Mouse (Mus musculus) heart, postnatal 0 days (tissue): ENCODE measurements around the gene S100a4. TPM values are rescaled to one million over a fixed set of nuclear protein-coding genes. Genes with fewer than 3 reads are reported as not detected.

Experiments
- ATAC-seq: fragments of 200-750 bp; cut with Nextera tagmentation; 2 replicates; pipeline ENCODE4 v1.8.0; 2017; ENCODE audit warnings: low read depth, moderate number of reproducible peaks, moderate library complexity; ENCODE audit not compliant: insufficient read depth
- DNase-seq: peaks from one replicate; pipeline ENCODE4 v3.0.0-alpha.2; 2016; ENCODE audit warnings: low spot score
- H3K27ac ChIP-seq: fragments of 300-500 bp; sonication (generic); 2 replicates; pipeline ENCODE4 v1.5.1; 2014; ENCODE audit warnings: low read depth, mild to moderate bottlenecking
- H3K27me3 ChIP-seq: fragments of 300-500 bp; sonication (generic); 2 replicates; pipeline ENCODE4 v1.6.1; 2014; ENCODE audit warnings: low read length, mixed read lengths; ENCODE audit not compliant: control insufficient read depth, insufficient read depth
- H3K36me3 ChIP-seq: fragments of 300-500 bp; sonication (generic); replicated peaks from 2 replicates; pipeline ENCODE4 v1.6.1; 2014; ENCODE audit warnings: low read length, mixed read lengths; ENCODE audit not compliant: control insufficient read depth, insufficient read depth
- H3K4me1 ChIP-seq: fragments of 300-500 bp; sonication (generic); 2 replicates; pipeline ENCODE4 v1.6.1; 2014; ENCODE audit warnings: antibody characterized with exemption; ENCODE audit not compliant: control insufficient read depth, insufficient read depth
- H3K4me2 ChIP-seq: fragments of 300-500 bp; sonication (generic); 2 replicates; pipeline ENCODE4 v1.6.1; 2014; ENCODE audit warnings: low read depth, mild to moderate bottlenecking, low read length, moderate library complexity
- H3K4me3 ChIP-seq: fragments of 300-500 bp; sonication (generic); 2 replicates; pipeline ENCODE4 v1.5.1; 2014; ENCODE audit warnings: low read depth, low read length
- H3K9ac ChIP-seq: fragments of 300-500 bp; sonication (generic); replicated peaks from 2 replicates; pipeline ENCODE4 v1.6.1; 2014; ENCODE audit warnings: low read depth, low read length, mixed read lengths
- H3K9me3 ChIP-seq: fragments of 300-500 bp; sonication (generic); replicated peaks from 2 replicates; pipeline ENCODE4 v1.6.1; 2016; ENCODE audit warnings: low read length; ENCODE audit not compliant: control insufficient read depth
- CTCF ChIP-seq: IDR thresholded peaks from 2 replicates; pipeline ENCODE4 v1.5.1; 2016; ENCODE audit warnings: antibody characterized with exemption, control low read depth, low read depth
- EP300 ChIP-seq: IDR thresholded peaks from 2 replicates; pipeline ENCODE4 v1.6.1; 2016; ENCODE audit warnings: antibody characterized with exemption, low read depth
- WGBS: fragments of 180-500 bp; shearing (Covaris S2); extraction: QIAGEN DNeasy Blood & Tissue Kit; methylation state at CpG from one replicate; pipeline ENCODE4 v1.1.7; 2014; 5-methylcytosine and 5-hydroxymethylcytosine counted together
- polyA plus RNA-seq: library from polyadenylated mRNA; unstranded; fragments of >200 nt; fragmentation: Nextera tagmentation; extraction: Ambion mirVana; gene quantifications from 2 replicates; pipeline ENCODE4 v1.2.1, GENCODE M21; 2015
- total RNA-seq: library from RNA; depleted of rRNA; stranded (reverse); fragments of >200 nt; gene quantifications from 2 replicates; pipeline ENCODE4 v1.2.3, GENCODE M21; 2014; ENCODE audit warnings: low replicate concordance

Gene S100a4
- total and polyA plus RNA-seq, 2 experiments from 2014 or later = 1.3 to 4.8 TPM

DNA sequence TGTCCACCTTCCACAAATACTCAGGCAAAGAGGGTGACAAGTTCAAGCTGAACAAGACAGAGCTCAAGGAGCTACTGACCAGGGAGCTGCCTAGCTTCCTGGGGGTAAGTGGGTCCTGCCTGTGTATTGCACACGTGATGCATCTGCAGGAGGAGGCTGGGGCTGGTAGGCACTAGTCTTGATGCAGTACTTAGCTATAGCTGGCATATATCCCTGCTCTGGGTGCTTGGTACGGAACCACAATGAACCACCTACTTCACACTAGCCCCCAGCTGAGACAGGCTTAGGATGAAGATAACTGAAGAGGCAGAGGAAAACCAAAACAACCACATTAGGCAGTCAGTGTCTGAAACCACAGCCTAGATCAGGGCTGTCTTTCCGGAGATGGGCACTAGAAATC is 1.5 kb downstream of the S100a4 start:
- no peak for DNase-seq
- TF ChIP-seq EP300 (no peak), CTCF (no peak)
- H3K27me3 ChIP-seq = no peaks in the 10 kb centered on the region
- H3K36me3 ChIP-seq = no peaks in the 10 kb centered on the region
- 83% methylated on average over 3 of the region's 3 CpGs for WGBS
- H3K4me3 ChIP-seq = no peak overlapping the region
- no peak overlapping the region; the same call in 1 of the 2 replicates for H3K27ac ChIP-seq
- no peak for ATAC-seq
- no peak overlapping the region for H3K9ac ChIP-seq
- no peaks in the 10 kb centered on the region for H3K9me3 ChIP-seq
- H3K4me2 ChIP-seq = no peak overlapping the region
- H3K4me1 ChIP-seq = peaks cover 23% of the 10 kb centered on the region; the same call in 1 of the 2 replicates

DNA sequence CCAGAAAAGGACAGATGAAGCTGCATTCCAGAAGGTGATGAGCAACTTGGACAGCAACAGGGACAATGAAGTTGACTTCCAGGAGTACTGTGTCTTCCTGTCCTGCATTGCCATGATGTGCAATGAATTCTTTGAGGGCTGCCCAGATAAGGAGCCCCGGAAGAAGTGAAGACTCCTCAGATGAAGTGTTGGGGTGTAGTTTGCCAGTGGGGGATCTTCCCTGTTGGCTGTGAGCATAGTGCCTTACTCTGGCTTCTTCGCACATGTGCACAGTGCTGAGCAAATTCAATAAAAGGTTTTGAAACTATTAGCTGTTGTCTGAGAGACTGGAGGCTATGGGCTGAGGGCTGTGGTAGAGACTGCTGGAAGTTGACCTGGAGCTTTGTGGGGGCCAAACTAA is 2.2 kb downstream of the S100a4 start:
- Histone ChIP-seq H3K27me3 (no peaks in the 10 kb centered on the region), H3K27ac (no peak overlapping the region), H3K36me3 (no peaks in the 10 kb centered on the region), H3K9me3 (no peaks in the 10 kb centered on the region), H3K9ac (no peak overlapping the region), H3K4me2 (no peak overlapping the region), H3K4me3 (no peak overlapping the region), H3K4me1 (peaks cover 17% of the 10 kb centered on the region; the same call in 1 of the 2 replicates)
- DNase-seq = no peak
- 77% methylated on average over 2 of the region's 2 CpGs for WGBS
- TF ChIP-seq EP300 (no peak), CTCF (no peak)
- ATAC-seq = no peak

DNA sequence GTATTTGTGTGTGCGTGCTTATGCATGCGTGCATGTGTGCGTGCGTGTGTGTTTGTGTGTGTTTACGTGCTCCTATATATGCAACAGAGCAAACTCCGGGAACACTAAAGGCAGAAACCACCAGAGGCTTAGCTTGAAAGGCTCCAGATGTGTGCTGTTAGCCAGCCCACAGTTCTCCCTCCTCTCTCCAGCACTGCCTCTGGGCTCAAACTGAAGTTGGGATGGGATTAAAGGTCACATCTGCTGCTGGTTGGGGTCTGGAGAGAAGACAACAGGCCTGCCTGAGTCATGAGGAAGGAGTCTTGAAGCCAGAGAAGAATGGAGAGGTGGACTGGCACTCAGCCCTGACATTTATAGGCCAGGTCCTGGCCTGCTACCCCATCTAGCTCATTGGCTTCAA is 2.6 kb downstream of the S100a4 start:
- no peaks in the 10 kb centered on the region for H3K9me3 ChIP-seq
- 85% methylated on average over 6 of the region's 6 CpGs for WGBS
- DNase-seq (no peak), ATAC-seq (no peak)
- H3K27ac ChIP-seq = no peak overlapping the region
- H3K4me2 ChIP-seq = no peak overlapping the region
- no peak overlapping the region for H3K9ac ChIP-seq
- no peak overlapping the region for H3K4me3 ChIP-seq
- H3K27me3 ChIP-seq = no peaks in the 10 kb centered on the region
- TF ChIP-seq EP300 (no peak), CTCF (no peak)
- H3K36me3 ChIP-seq = no peaks in the 10 kb centered on the region
- H3K4me1 ChIP-seq = peaks cover 14% of the 10 kb centered on the region; the same call in 1 of the 2 replicates

DNA sequence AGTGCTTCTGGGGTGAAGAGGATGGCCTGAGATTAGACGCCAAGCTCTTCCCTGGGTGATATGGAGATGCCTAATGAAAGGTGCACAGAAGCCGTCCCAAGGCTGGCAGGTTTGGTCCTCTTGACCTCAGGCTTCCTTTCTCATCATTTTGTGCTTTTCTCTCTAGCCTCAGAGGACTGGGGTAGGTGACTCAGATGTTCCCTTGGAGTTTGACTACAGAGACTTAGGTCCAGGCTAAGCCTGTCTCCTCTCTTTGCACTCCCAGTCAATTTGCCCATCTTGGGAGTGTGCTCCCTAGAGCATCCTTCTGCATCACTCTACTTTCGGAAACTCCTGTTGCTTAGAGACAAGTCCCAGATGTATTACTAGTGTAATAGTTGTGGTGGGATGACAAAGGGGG is 3.8 kb downstream of the S100a4 start:
- peaks cover 13% of the 10 kb centered on the region; the same call in 1 of the 2 replicates for H3K4me1 ChIP-seq
- H3K36me3 ChIP-seq = no peaks in the 10 kb centered on the region
- TF ChIP-seq CTCF (no peak), EP300 (no peak)
- 75% methylated on average over 3 of the region's 3 CpGs for WGBS
- no peak overlapping the region for H3K27ac ChIP-seq
- H3K9ac ChIP-seq = no peak overlapping the region
- DNase-seq = no peak
- no peaks in the 10 kb centered on the region for H3K9me3 ChIP-seq
- H3K27me3 ChIP-seq = no peaks in the 10 kb centered on the region
- H3K4me3 ChIP-seq = no peak overlapping the region
- H3K4me2 ChIP-seq = no peak overlapping the region
- no peak for ATAC-seq

DNA sequence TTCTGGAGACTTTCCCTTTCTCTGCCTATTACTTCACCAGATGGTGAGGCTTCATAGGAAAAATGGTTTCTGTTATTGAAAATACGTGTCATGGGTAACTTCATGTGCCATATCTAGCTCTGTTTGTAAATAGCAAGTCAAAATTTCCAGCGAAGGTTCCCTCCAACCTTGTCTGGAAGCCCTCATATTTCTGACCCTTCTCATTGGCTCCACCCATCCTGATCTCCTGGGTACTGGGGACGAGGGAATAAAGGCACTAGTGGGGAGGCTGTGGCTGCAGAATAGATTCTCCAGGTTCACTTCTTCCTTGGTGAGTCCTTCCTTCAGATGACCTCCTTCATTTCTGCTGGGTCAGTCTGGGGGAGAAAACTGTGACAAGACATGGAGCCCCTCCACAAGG is 4.7 kb downstream of the S100a4 start, which contains the start of gene S100a5:
S100a5 (plus strand) TSS at position 301 of the 400 bp plus-strand sequence.
- H3K36me3 ChIP-seq = no peaks in the 10 kb centered on the region
- ATAC-seq = no peak
- peaks cover 18% of the 10 kb centered on the region; the same call in 1 of the 2 replicates for H3K4me1 ChIP-seq
- WGBS = 43% methylated on average over 3 of the region's 3 CpGs
- TF ChIP-seq CTCF = no peak
- no peak for TF ChIP-seq EP300
- no peak within 1 kb of the TSS for H3K4me3 ChIP-seq
- no peak within 1 kb of the TSS for H3K9ac ChIP-seq
- no peaks in the 10 kb centered on the region for H3K9me3 ChIP-seq
- no peak within 1 kb of the TSS for H3K4me2 ChIP-seq
- no peaks in the 10 kb centered on the region for H3K27me3 ChIP-seq
- H3K27ac ChIP-seq = no peak within 1 kb of the TSS
- DNase-seq = no peak

DNA sequence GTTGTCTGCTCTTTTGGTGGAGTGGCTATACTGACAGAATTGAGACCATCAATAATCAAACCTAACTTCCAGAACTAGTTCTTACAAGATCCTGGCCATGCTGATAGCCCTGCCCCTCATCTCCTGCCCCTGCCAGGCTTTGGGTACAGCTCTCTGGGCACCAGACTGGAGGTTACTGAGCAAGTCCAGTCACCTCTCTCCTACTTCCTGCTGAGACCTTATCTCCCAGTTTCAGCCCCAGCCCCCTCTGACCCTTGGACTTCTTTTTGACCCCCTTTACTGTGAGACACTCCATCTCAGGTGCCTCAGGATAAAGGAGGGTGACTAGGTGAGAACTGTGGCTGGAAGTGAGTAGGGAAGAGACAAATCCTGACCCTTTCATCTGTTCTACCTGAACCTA is 5.5 kb downstream of the S100a4 start:
- no peak for ATAC-seq
- H3K4me1 ChIP-seq = peaks cover 20% of the 10 kb centered on the region; the same call in 1 of the 2 replicates
- H3K9me3 ChIP-seq = no peaks in the 10 kb centered on the region
- no peak overlapping the region for H3K4me3 ChIP-seq
- TF ChIP-seq EP300 (no peak), CTCF (no peak)
- H3K27me3 ChIP-seq = no peaks in the 10 kb centered on the region
- H3K36me3 ChIP-seq = no peaks in the 10 kb centered on the region
- no peak overlapping the region for H3K9ac ChIP-seq
- no peak overlapping the region for H3K4me2 ChIP-seq
- DNase-seq = no peak
- no peak overlapping the region for H3K27ac ChIP-seq
